ENCODE assay signal across 11 mouse cellular contexts in genomic region chr9:116464626-116465025, GRCm38 (mm10).
"Had no signal": no experiment of that assay in that cellular context is flagged by ENCODE, and none has a peak within 500 bp of the region (broad histone marks: within the 10 kb centered on the region; RNA-seq: fewer than 3 reads in every experiment).

No protein-coding gene starts in this region.

- DNase-seq: lung, adult 2 months; lung, postnatal 14 days; lung, postnatal 36 days; right cerebral cortex, postnatal 14 days; spleen, adult 18-20 months; thymus, adult 18-20 months; thymus, postnatal 14 days; thymus, postnatal 36 days had no signal

- ATAC-seq: lung, postnatal 0 days; midbrain, embryonic 13.5 days; midbrain, embryonic 15.5 days had no signal
